Mouse (Mus musculus): ENCODE data around the gene Vasp.

DNA sequence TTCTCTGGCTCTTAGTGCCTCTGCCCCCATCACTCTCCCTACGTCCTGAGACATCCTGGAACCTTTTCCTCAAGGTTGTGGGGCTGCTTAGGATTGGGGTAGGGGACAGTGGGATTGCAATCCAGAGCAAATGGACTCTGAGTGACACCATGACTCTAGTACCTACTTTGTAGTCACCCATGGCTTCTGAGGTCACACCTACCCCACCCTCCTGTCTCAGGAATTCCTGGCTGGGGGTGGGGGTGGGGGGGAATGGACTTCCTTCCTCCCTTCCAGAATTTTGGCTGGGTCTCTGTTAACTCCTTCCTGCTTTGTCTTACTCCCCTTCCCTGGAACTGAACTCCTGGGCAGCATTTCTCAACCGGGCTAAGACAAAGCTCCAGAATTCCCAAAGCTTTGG is 58.2 kb downstream of the Vasp start:
- TF ChIP-seq POLR2A (IDR thresholded peaks at IDR 0.05; ENCODE audit: low read depth, low read length) (no peak), CTCF (IDR thresholded peaks at IDR 0.05; ENCODE audit: borderline replicate concordance, insufficient read depth, low read length) (no peak)
